Mouse (Mus musculus): ENCODE results near the gene Grk1. TPM values are rescaled to one million over a fixed set of nuclear protein-coding genes. Genes with fewer than 3 reads are reported as not detected.

Gene Grk1
- polyA plus RNA-seq, 1 experiment from 2014 or later = not detected

DNA sequence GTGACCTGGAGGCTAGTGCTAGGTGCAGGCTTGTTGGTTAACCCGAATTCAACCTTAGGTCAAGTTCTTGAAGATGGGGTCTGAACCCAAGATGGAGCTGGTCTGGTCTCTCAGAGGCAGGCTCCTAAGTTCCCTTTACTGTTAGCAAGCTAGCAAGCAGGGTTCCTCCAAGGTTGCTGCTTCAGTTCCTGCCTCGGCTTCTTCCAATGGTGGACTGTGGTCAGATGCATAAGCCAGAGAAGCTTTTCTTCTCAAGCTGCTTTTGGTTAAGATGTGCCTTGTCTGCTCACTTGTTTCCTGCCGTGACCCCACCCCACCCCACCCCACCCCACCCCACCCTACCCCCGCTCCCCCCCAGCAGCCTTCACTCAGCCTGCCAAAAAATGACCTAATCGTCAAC, 28.2 kb downstream of the Grk1 start:
- ATAC-seq (ENCODE audit: low FRiP score) = no peak
- Histone ChIP-seq H3K4me2 (replicated peaks) (no peak overlapping the region), H3K9me3 (replicated peaks) (no peaks in the 10 kb centered on the region), H3K27ac (no peak overlapping the region), H3K4me3 (no peak overlapping the region), H3K36me3 (no peaks in the 10 kb centered on the region), H3K4me1 (no peaks in the 10 kb centered on the region; the same call in 1 of the 2 replicates), H3K27me3 (peaks cover 33% of the 10 kb centered on the region), H3K9ac (no peak overlapping the region)
- WGBS = 75% methylated on average over 5 of the region's 5 CpGs

DNA sequence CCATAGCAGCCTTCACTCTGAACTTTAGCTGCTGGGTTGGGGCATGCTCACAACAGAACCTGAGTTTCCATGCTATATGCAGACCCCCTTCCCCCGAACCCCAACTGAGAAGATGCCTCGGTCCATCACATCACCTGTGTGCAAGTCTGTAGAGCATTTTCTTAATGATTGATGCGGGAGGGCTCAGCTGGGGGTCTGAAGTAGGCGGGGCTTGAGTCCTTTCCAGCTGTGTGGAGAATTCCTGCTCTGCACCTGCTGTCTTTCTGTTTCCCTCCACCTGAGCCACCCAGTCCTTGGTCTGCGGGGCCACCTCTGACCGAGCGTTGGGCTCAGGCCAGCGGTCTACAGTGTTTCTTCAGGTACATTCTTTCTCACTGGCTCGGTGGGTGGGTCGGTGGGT, 30.0 kb downstream of the Grk1 start, which contains the start of gene Tmem255b:
Gene Tmem255b, plus strand, starts transcription at position 301 of the 400 bp plus-strand sequence.
- Histone ChIP-seq H3K4me3 (no peak within 1 kb of the TSS), H3K36me3 (no peaks in the 10 kb centered on the region), H3K27ac (no peak within 1 kb of the TSS), H3K4me1 (no peaks in the 10 kb centered on the region; the same call in 1 of the 2 replicates), H3K4me2 (replicated peaks) (peak within 1 kb of the TSS; percentile 21; the same call in 1 of the 2 replicates), H3K9ac (no peak within 1 kb of the TSS; the same call in 1 of the 2 replicates), H3K9me3 (replicated peaks) (no peaks in the 10 kb centered on the region), H3K27me3 (peaks cover 33% of the 10 kb centered on the region)
- no peak for ATAC-seq (ENCODE audit: low FRiP score)
- WGBS = 23% methylated on average over 10 of the region's 10 CpGs

- WGBS = 18% methylated on average over 8 of the region's 8 CpGs
- peaks cover 33% of the 10 kb centered on the region for H3K27me3 ChIP-seq
- H3K9ac ChIP-seq = no peak overlapping the region
These were observed 31.2 kb downstream of the Grk1 start for GRCm38 (mm10) chr8:13436052-13436451.

DNA sequence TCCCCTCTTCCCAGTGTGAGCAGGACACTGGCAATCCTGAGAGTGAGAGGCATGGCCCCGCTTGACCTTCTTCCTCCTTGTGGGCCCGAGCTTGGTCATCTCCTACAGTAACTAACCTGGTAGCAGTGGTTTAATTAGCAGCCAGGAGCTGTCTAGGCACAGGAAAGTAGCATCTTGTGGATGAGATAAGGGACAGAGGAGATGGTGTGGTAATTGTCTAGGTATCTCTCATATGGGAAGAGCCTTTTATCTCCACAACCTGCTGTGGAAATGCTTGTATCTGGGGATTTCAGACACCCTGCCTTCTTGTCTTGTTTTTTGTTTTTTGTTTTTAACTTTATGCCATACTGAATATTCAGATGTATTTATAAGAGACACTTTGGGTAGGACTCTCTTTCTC, 32.6 kb downstream of the Grk1 start:
- Histone ChIP-seq H3K27me3 (peaks cover 33% of the 10 kb centered on the region), H3K4me2 (replicated peaks) (no peak overlapping the region), H3K27ac (no peak overlapping the region), H3K4me3 (no peak overlapping the region), H3K9ac (no peak overlapping the region), H3K4me1 (no peaks in the 10 kb centered on the region; the same call in 1 of the 2 replicates), H3K36me3 (no peaks in the 10 kb centered on the region), H3K9me3 (replicated peaks) (no peaks in the 10 kb centered on the region)
- WGBS = 79% methylated on average over 2 of the region's 2 CpGs
- no peak for ATAC-seq (ENCODE audit: low FRiP score)

More at GRCm38 (mm10) chr8:13436052-13436451, 31.2 kb downstream of the Grk1 start:
- no peaks in the 10 kb centered on the region for H3K9me3 ChIP-seq (replicated peaks)
- H3K27ac ChIP-seq = no peak overlapping the region
- H3K36me3 ChIP-seq = no peaks in the 10 kb centered on the region
- H3K4me1 ChIP-seq = no peaks in the 10 kb centered on the region; the same call in 1 of the 2 replicates
- H3K4me2 ChIP-seq (replicated peaks) = no peak overlapping the region
- no peak overlapping the region for H3K4me3 ChIP-seq
- no peak for ATAC-seq (ENCODE audit: low FRiP score)

DNA sequence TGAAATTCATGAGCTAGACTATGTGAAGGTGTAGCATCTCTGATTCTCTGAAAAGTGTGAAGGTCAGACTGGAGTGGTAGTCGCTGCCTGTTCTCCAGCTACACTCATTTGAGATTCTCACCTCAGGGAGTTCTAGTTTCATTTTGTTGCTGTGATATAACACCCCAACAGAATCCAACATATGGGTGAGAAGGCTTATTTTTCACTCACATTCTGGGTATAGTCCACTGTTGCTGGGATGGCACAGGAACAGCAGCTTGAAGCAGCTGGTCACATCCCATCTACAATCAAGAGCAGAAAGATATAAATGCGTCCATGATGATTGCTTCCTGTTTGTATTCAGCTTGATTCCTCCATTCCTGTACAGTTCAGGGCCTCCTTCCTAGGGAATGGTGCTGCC, 37.3 kb downstream of the Grk1 start:
- Histone ChIP-seq H3K4me3 (no peak overlapping the region), H3K27ac (no peak overlapping the region), H3K4me1 (no peaks in the 10 kb centered on the region), H3K36me3 (no peaks in the 10 kb centered on the region), H3K9me3 (replicated peaks) (no peaks in the 10 kb centered on the region), H3K4me2 (replicated peaks) (no peak overlapping the region), H3K9ac (no peak overlapping the region), H3K27me3 (peaks cover 4% of the 10 kb centered on the region; the same call in 1 of the 2 replicates)
- 92% methylated on average over 2 of the region's 2 CpGs for WGBS
- ATAC-seq (ENCODE audit: low FRiP score) = no peak

GRCm38 (mm10) chr8:13446456-13446855, 41.6 kb downstream of the Grk1 start:
- Histone ChIP-seq H3K4me2 (replicated peaks) (no peak overlapping the region), H3K27ac (no peak overlapping the region), H3K9me3 (replicated peaks) (no peaks in the 10 kb centered on the region), H3K9ac (no peak overlapping the region), H3K4me1 (no peaks in the 10 kb centered on the region), H3K4me3 (no peak overlapping the region), H3K36me3 (no peaks in the 10 kb centered on the region), H3K27me3 (0 out of 2 replicates have a peak, but pooled peaks cover 2% of the 10 kb centered on the region)
- WGBS = 94% methylated on average over 6 of the region's 6 CpGs
- no peak for ATAC-seq (ENCODE audit: low FRiP score)

DNA sequence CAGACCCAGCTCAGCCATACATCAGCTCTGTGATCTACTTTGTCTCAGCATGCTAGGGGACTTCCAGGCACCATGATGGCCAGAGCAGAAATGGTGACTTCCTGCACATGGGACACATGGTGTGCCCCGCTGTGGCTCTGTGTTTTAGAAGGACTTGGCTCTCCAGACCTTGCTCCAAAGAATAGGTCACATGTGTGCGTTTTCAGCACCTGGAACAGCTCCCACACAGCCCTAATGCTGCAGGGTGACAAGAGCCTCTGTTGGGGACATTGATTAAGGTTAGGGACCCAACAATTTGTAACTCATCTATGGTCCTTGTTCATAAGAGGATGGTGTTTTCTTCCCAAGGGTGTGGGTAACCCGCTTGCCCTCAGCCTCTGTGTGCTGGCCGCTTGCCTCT, 43.3 kb downstream of the Grk1 start:
- Histone ChIP-seq H3K4me2 (replicated peaks) (no peak overlapping the region), H3K9ac (no peak overlapping the region), H3K9me3 (replicated peaks) (no peaks in the 10 kb centered on the region), H3K4me1 (no peaks in the 10 kb centered on the region), H3K27ac (no peak overlapping the region), H3K36me3 (no peaks in the 10 kb centered on the region), H3K27me3 (0 out of 2 replicates have a peak, but pooled peaks cover 2% of the 10 kb centered on the region), H3K4me3 (no peak overlapping the region)
- 55% methylated on average over 4 of the region's 4 CpGs for WGBS
- ATAC-seq (ENCODE audit: low FRiP score) = no peak

- Histone ChIP-seq H3K4me2 (replicated peaks) (no peak overlapping the region), H3K4me3 (no peak overlapping the region), H3K36me3 (no peaks in the 10 kb centered on the region), H3K27me3 (0 out of 2 replicates have a peak, but pooled peaks cover 2% of the 10 kb centered on the region), H3K9me3 (replicated peaks) (no peaks in the 10 kb centered on the region), H3K9ac (no peak overlapping the region), H3K4me1 (peaks cover 12% of the 10 kb centered on the region; the same call in 1 of the 2 replicates), H3K27ac (no peak overlapping the region)
- no peak for ATAC-seq (ENCODE audit: low FRiP score)
- WGBS = 80% methylated on average over 6 of the region's 6 CpGs
These were observed 46.9 kb downstream of the Grk1 start for GRCm38 (mm10) chr8:13451747-13452277.

DNA sequence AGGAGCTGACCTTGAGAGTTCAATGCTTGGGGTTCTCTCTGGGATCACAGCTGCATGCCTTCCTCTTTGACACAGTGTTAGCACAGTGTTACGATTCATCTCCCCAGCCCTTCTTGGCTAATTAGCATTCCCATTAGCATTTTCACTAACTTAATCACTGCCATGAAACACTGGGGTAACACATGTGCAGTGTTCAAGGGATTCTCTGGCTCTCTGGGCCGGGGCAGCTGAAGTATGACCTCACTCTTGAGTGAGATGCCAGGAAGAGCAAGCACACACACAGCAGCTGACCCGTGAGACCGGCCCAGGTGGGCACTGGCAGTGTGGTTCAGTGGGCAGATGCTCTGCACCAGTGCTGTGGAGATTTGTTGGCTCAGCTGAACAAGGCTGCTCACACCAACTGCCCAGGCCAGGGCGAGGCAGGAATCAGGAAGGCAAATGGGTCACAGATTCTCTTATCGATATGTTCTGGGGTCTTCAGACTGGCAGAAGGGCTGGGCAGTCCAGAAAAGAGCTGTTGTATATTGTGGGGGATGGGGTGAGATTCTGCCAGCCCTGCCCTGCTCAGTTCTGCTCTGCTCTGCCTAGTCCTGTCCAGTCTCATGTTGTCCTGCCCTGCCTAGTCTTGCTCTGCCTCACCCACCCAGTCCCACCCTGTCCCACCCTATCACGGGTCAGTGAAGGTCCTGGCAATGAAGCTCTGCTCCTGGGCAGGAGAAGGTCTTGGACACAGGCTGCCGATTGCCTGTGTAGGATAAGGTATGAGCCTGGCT, 49.6 kb downstream of the Grk1 start:
- no peak overlapping the region for H3K9ac ChIP-seq
- peak; percentile 91 for ATAC-seq (ENCODE audit: low FRiP score)
- WGBS = 50% methylated on average over 8 of the region's 8 CpGs
- H3K9me3 ChIP-seq (replicated peaks) = no peaks in the 10 kb centered on the region
- no peaks in the 10 kb centered on the region for H3K36me3 ChIP-seq
- no peak overlapping the region for H3K4me3 ChIP-seq
- no peak overlapping the region for H3K4me2 ChIP-seq (replicated peaks)
- H3K4me1 ChIP-seq = peaks cover 12% of the 10 kb centered on the region; the same call in 1 of the 2 replicates
- peak overlapping the region; percentile 12; the same call in 1 of the 2 replicates for H3K27ac ChIP-seq
- H3K27me3 ChIP-seq = no peaks in the 10 kb centered on the region

DNA sequence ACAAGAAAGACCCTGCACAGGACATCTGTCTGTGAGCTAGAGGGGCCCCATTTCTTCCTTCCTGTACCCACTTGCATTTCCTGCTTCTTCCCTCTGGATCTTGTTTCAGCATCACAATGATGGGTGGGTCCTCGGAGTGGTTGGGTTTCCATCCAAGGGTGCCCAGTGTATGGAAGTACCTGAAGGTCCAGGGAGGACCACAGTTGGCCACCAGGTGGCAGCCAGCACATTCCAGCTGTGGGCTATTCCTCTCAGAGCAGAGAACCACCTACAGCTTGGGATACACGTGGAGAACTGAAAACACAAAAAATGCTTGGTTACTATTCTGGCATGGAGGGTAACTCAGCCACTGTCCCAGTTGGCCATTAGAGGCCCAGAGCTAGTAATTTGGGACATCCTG, 50.4 kb downstream of the Grk1 start:
- H3K27ac ChIP-seq = no peak overlapping the region
- H3K36me3 ChIP-seq = no peaks in the 10 kb centered on the region
- H3K4me1 ChIP-seq = peaks cover 12% of the 10 kb centered on the region; the same call in 1 of the 2 replicates
- no peak overlapping the region for H3K9ac ChIP-seq
- ATAC-seq (ENCODE audit: low FRiP score) = peak; percentile 62; the same call in 1 of the 2 replicates
- WGBS = 40% methylated on average over 2 of the region's 2 CpGs
- no peak overlapping the region for H3K4me3 ChIP-seq
- H3K9me3 ChIP-seq (replicated peaks) = no peaks in the 10 kb centered on the region
- no peaks in the 10 kb centered on the region for H3K27me3 ChIP-seq
- H3K4me2 ChIP-seq (replicated peaks) = no peak overlapping the region

- ATAC-seq (ENCODE audit: low FRiP score) = no peak
- Histone ChIP-seq H3K4me3 (no peak overlapping the region), H3K4me2 (replicated peaks) (no peak overlapping the region), H3K9ac (no peak overlapping the region), H3K9me3 (replicated peaks) (no peaks in the 10 kb centered on the region), H3K4me1 (0 out of 2 replicates have a peak, but pooled peaks cover 4% of the 10 kb centered on the region), H3K27ac (no peak overlapping the region), H3K36me3 (no peaks in the 10 kb centered on the region), H3K27me3 (no peaks in the 10 kb centered on the region)
- 79% methylated on average over 4 of the region's 4 CpGs for WGBS
These were observed 54.5 kb downstream of the Grk1 start for GRCm38 (mm10) chr8:13459431-13459830.

- 82% methylated on average over 17 of the region's 17 CpGs for WGBS
- no peak overlapping the region for H3K9ac ChIP-seq
- no peak overlapping the region for H3K4me3 ChIP-seq
- no peaks in the 10 kb centered on the region for H3K9me3 ChIP-seq (replicated peaks)
- H3K27me3 ChIP-seq = no peaks in the 10 kb centered on the region
- ATAC-seq (ENCODE audit: low FRiP score) = no peak
- H3K4me2 ChIP-seq (replicated peaks) = no peak overlapping the region
- H3K36me3 ChIP-seq = no peaks in the 10 kb centered on the region
- no peaks in the 10 kb centered on the region for H3K4me1 ChIP-seq
- H3K27ac ChIP-seq = no peak overlapping the region
These were observed 56.3 kb downstream of the Grk1 start for GRCm38 (mm10) chr8:13461085-13461765.
